Mouse (Mus musculus) MEL (cell line): ENCODE measurements around the gene Gfy.

Experiments used
- EP300 ChIP-seq, 2 experiments: IDR thresholded peaks; 2 replicates each; pipeline ENCODE4 v1.6.1; 2011; ENCODE audit warnings: improper control_type of control experiment in 2 of 2, low read length in 2 of 2, low read depth in 1 of 2, mild to moderate bottlenecking in 1 of 2
- GATA1 ChIP-seq: IDR thresholded peaks from 2 replicates; pipeline ENCODE4 v1.6.1; 2011; ENCODE audit warnings: low read depth, low read length, improper control_type of control experiment
- POLR2A ChIP-seq, 2 experiments: IDR thresholded peaks; 2 replicates each; pipeline ENCODE4 v1.6.1; 2011 to 2012; ENCODE audit warnings: low read length in 2 of 2, mild to moderate bottlenecking in 2 of 2, control low read depth in 1 of 2, improper control_type of control experiment in 1 of 2, low read depth in 1 of 2, moderate library complexity in 1 of 2; ENCODE audit not compliant: control insufficient read depth in 1 of 2, insufficient read depth in 1 of 2, poor library complexity in 1 of 2
- RAD21 ChIP-seq: IDR thresholded peaks from 2 replicates; pipeline ENCODE4 v1.6.1; 2011; ENCODE audit warnings: mild to moderate bottlenecking, low read depth, low read length, improper control_type of control experiment

GRCm38 (mm10) chr7:45181540-45181939 lies 2.2 kb upstream of the Gfy start:
- TF ChIP-seq POLR2A (IDR thresholded peaks at IDR 0.05; ENCODE audit: control insufficient read depth in 1 of 2, insufficient read depth in 1 of 2, low read depth in 1 of 2, low read length in 2 of 2, poor library complexity in 1 of 2): no peak
- no peak for TF ChIP-seq EP300 (IDR thresholded peaks at IDR 0.05; ENCODE audit: low read depth in 1 of 2, low read length in 2 of 2)
- no peak for TF ChIP-seq GATA1
- TF ChIP-seq RAD21: no peak
